Mouse (Mus musculus): ENCODE results near the gene Ifrd2. TPM values are rescaled to one million over a fixed set of nuclear protein-coding genes. Genes with fewer than 3 reads are reported as not detected.

Ifrd2 gene
- total and polyA plus RNA-seq, 2 experiments from 2014 or later: 6.5 to 8.4 TPM

DNA sequence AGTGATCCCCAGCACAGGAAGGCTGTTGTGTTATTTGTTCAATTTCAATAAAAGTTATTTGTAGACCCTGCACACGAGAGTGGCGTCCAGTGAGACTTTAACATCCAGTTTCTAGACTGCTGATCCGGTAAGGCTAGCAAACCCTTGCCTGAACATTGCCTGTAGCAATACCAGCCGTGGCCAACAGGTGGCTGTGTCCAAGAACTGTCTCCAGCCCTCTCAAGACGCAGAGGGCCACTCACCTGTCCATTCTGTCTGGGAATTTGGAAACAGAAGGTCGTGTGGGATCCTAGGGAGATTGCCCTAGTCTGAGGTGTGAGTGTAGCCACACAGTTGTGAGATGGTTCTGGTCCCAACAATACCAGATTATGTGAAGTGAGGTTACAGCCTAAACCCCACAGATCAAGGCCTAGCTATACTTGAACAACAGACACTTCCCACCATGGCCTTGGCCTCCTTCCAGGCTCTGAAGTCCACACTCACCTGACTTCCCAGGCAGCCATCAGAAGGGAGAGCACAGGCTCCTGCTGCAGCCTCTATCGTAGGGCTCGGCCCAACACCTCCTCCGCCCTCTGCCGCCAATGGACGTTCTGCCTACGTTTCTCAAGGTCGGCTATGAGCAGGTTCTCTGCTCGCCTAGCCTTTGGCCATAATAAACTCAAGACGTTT, 21.3 kb upstream of the Ifrd2 start:
- H3K9me3 ChIP-seq (ENCODE audit: low read length): no peaks in the 10 kb centered on the region
- no peak overlapping the region for H3K9ac ChIP-seq (replicated peaks; ENCODE audit: low read length, poor library complexity, severe bottlenecking)
- DNase-seq (ENCODE audit: low spot score) (peak; percentile 70), ATAC-seq (ENCODE audit: low FRiP score) (no peak)
- no peak overlapping the region for H3K4me3 ChIP-seq (ENCODE audit: low read depth, low read length)
- H3K36me3 ChIP-seq (ENCODE audit: insufficient read depth, low read length): peaks cover 22% of the 10 kb centered on the region
- no peaks in the 10 kb centered on the region for H3K27me3 ChIP-seq (ENCODE audit: insufficient read depth, low read length)
- 58% methylated on average over 15 of the region's 15 CpGs for WGBS
- H3K4me2 ChIP-seq (ENCODE audit: low read depth, low read length, poor library complexity, severe bottlenecking): no peak overlapping the region
- 0 out of 2 replicates have a peak overlapping the region, but pooled peaks have one; percentile 18 for H3K27ac ChIP-seq (ENCODE audit: low read depth, low read length)
- TF ChIP-seq CTCF (IDR thresholded peaks at IDR 0.05): peak; percentile 85
- peaks cover 25% of the 10 kb centered on the region for H3K4me1 ChIP-seq (ENCODE audit: insufficient read depth, low read length)

DNA sequence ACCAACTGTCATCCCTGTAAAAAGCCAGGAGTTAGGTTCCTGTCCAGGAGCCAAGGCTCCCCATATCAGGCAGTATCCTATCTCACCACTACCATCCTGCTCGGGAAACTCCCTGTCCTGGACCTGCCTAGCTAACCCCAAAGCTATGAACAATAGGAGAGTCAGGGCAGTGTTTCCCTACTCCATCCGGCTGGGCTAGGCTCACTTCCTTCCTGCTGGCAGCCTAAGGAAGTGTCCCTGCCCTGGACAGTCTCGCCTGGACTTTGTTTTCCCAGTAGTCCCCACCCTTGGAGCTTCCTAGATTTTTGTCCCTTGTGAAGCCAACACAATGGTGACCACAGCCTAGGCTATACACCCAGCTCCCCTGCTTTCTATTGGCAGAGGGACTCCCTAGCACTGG, 20.6 kb upstream of the Ifrd2 start:
- DNase-seq (ENCODE audit: low spot score) (no peak), ATAC-seq (ENCODE audit: low FRiP score) (no peak)
- WGBS: 69% methylated on average over 3 of the region's 3 CpGs
- no peak for TF ChIP-seq CTCF (IDR thresholded peaks at IDR 0.05)
- Histone ChIP-seq H3K9ac (replicated peaks; ENCODE audit: low read length, poor library complexity, severe bottlenecking) (no peak overlapping the region), H3K27ac (ENCODE audit: low read depth, low read length) (0 out of 2 replicates have a peak overlapping the region, but pooled peaks have one; percentile 18), H3K4me3 (ENCODE audit: low read depth, low read length) (no peak overlapping the region), H3K27me3 (ENCODE audit: insufficient read depth, low read length) (no peaks in the 10 kb centered on the region), H3K9me3 (ENCODE audit: low read length) (no peaks in the 10 kb centered on the region), H3K36me3 (ENCODE audit: insufficient read depth, low read length) (peaks cover 20% of the 10 kb centered on the region), H3K4me2 (ENCODE audit: low read depth, low read length, poor library complexity, severe bottlenecking) (no peak overlapping the region), H3K4me1 (ENCODE audit: insufficient read depth, low read length) (peaks cover 28% of the 10 kb centered on the region)

DNA sequence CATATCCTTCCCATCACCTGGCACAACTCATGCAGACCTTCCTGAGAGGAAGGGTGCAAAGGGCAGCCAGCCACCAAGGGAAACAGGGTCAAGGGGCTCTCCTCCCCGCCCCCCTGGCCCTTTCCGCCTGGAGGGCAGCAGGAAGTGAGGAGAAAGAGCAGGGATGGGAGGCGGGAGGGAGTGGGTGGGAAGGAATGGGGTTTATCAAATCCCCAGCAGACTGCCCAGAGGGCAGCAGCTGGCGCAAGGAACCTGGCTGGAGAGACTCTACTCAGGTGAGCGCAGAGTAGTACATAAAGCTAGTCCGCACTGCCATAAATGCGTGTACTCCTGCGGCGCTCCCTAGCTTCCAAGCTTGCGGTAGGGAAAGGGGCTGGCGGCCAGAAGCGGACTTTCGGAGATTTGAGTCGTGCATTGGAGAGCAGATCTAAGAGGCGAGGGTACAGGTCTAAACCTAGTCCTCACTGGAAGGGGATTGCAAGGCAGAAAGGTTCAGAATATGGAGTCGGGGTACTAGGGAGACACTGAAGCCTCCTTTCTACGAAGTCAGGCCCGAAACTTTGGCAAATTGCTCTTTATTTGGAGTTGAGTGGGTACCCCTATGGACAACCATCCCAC, 19.6 kb upstream of the Ifrd2 start, which contains the start of gene Hyal2:
TSS of gene Hyal2 (plus strand) at position 244 of the 618 bp plus-strand sequence.
- H3K27me3 ChIP-seq (ENCODE audit: insufficient read depth, low read length): no peaks in the 10 kb centered on the region
- no peaks in the 10 kb centered on the region for H3K9me3 ChIP-seq (ENCODE audit: low read length)
- peak within 1 kb of the TSS; percentile 80 for H3K4me2 ChIP-seq (ENCODE audit: low read depth, low read length, poor library complexity, severe bottlenecking)
- 0 out of 2 replicates have a peak, but pooled peaks have one; percentile 8 for TF ChIP-seq CTCF (IDR thresholded peaks at IDR 0.05)
- no peak for ATAC-seq (ENCODE audit: low FRiP score)
- peak within 1 kb of the TSS; percentile 76 for H3K4me3 ChIP-seq (ENCODE audit: low read depth, low read length)
- no peak for DNase-seq (ENCODE audit: low spot score)
- peaks cover 28% of the 10 kb centered on the region for H3K4me1 ChIP-seq (ENCODE audit: insufficient read depth, low read length)
- peaks cover 23% of the 10 kb centered on the region for H3K36me3 ChIP-seq (ENCODE audit: insufficient read depth, low read length)
- H3K9ac ChIP-seq (replicated peaks; ENCODE audit: low read length, poor library complexity, severe bottlenecking): peak within 1 kb of the TSS; percentile 77
- WGBS: 8% methylated on average over 18 of the region's 18 CpGs
- H3K27ac ChIP-seq (ENCODE audit: low read depth, low read length): peak within 1 kb of the TSS; percentile 80

DNA sequence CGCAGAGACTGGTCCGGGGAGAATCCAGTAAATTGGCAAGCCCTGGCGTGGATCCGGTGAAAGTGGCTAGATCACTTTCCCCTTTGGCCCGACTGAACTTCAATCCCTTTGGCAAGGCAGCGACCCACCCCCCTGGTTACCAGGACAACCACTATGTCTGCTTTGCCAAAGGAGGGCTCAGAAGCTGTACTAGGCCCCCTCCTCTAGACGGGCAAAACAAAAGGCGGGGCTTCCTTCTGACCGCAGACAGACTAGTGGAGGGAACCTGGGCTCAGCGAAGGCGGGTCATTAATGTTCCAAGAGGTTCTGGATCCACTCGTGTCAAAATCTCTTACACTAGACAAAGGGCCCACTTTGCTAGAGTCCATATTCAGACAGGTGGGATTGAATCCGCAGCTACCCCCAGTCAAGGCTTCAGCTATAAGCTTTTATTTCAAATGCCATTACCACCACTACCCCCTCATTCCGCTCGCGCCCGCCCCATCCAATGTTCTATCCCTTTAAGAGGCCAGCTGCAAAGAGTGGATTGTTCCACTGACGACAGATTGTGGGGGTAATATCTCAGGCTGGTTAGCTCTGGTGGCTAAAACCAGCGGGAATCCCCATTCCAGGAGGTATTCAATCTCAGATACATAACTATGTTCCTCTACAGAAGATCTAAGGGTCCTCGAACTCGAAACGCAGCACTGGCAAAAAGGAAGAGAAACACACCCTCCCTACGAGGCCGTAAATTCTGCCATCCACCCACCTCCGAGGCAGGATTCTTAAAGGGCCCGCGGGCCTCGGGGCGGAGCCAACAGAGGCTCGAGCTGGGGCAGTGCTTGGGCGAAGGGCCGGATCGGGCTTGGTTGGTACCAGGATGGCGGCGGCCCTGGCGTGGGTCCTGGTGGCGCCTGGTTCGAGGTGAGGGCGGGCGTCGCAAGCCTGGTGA, 18.8 kb upstream of the Ifrd2 start:
- peaks cover 26% of the 10 kb centered on the region for H3K4me1 ChIP-seq (ENCODE audit: insufficient read depth, low read length)
- no peaks in the 10 kb centered on the region for H3K27me3 ChIP-seq (ENCODE audit: insufficient read depth, low read length)
- H3K9me3 ChIP-seq (ENCODE audit: low read length): no peaks in the 10 kb centered on the region
- H3K27ac ChIP-seq (ENCODE audit: low read depth, low read length): peak overlapping the region; percentile 80
- WGBS: under 1% methylated on average over 41 of the region's 41 CpGs
- H3K4me2 ChIP-seq (ENCODE audit: low read depth, low read length, poor library complexity, severe bottlenecking): peak overlapping the region; percentile 80
- ATAC-seq (ENCODE audit: low FRiP score) (peak; percentile 85), DNase-seq (ENCODE audit: low spot score) (peak; percentile 93)
- peaks cover 23% of the 10 kb centered on the region for H3K36me3 ChIP-seq (ENCODE audit: insufficient read depth, low read length)
- TF ChIP-seq CTCF (IDR thresholded peaks at IDR 0.05): no peak
- peak overlapping the region; percentile 76 for H3K4me3 ChIP-seq (ENCODE audit: low read depth, low read length)
- H3K9ac ChIP-seq (replicated peaks; ENCODE audit: low read length, poor library complexity, severe bottlenecking): peak overlapping the region; percentile 77

DNA sequence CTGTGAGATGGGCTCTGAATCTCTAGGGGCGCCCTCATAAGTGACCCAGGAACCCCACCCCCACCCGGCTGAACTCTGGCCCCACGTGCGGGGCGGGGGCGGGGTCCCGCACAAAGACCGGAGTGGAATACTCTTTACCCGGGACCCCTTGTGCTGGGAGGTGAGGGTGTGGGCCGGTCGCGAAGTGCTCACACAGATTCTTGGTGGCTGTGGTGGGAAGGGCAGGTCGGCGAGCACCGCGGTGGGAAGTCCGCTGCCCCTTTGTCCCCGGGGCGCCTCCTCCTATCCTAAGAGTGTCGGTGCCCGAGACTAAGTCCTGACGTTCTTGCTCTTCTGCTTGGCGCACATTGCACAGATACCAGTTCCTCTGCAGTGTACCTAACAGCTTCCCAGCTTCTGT, 18.2 kb upstream of the Ifrd2 start:
- Histone ChIP-seq H3K27ac (ENCODE audit: low read depth, low read length) (peak overlapping the region; percentile 80), H3K9me3 (ENCODE audit: low read length) (no peaks in the 10 kb centered on the region), H3K4me2 (ENCODE audit: low read depth, low read length, poor library complexity, severe bottlenecking) (peak overlapping the region; percentile 80), H3K4me3 (ENCODE audit: low read depth, low read length) (peak overlapping the region; percentile 76), H3K36me3 (ENCODE audit: insufficient read depth, low read length) (peaks cover 23% of the 10 kb centered on the region), H3K27me3 (ENCODE audit: insufficient read depth, low read length) (no peaks in the 10 kb centered on the region), H3K9ac (replicated peaks; ENCODE audit: low read length, poor library complexity, severe bottlenecking) (peak overlapping the region; percentile 77), H3K4me1 (ENCODE audit: insufficient read depth, low read length) (peaks cover 20% of the 10 kb centered on the region)
- TF ChIP-seq CTCF (IDR thresholded peaks at IDR 0.05): no peak
- DNase-seq (ENCODE audit: low spot score): no peak
- ATAC-seq (ENCODE audit: low FRiP score): peak; percentile 31
- under 1% methylated on average over 20 of the region's 23 CpGs for WGBS

Data from midbrain, postnatal 0 days (tissue).